8 mouse cellular contexts compared by ENCODE assay signal in the genomic region with DNA sequence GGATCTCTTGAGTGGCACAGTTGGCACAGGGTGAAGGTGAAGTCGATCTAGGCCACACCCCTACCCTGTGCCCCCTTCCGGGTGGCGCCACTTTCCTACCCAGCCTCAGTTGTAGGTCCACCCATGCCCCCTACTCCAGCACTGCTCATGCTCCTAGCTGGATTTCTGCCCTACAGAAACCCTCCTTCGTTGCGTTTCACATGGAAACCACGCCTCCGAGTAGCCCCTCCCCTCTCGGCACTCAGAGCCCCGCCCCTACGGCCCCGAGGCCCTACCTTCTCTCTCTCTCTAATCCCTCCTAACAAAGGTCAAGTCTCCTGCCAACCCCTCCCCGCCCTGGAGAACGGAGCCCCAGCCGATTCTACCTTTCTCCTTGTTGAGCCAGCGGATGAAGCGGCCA. TPM values are rescaled to one million over a fixed set of nuclear protein-coding genes. Genes with fewer than 3 reads are reported as not detected.
A peak's percentile ranks its signal among the peaks of the same experiment; 100 is the strongest.
DNase-seq lines count a peak whose midpoint lies in the region; ATAC-seq and TF ChIP-seq lines count a peak whose summit lies in the region.

No protein-coding gene starts in this region.

- peak overlapping the region; percentile 15 for H3K4me2 ChIP-seq in hindbrain, embryonic 11.5 days (replicated peaks; ENCODE audit: low read depth, low read length)
- peak overlapping the region; percentile 44 for H3K4me2 ChIP-seq in limb, embryonic 14.5 days (replicated peaks; ENCODE audit: low read depth, low read length, severe bottlenecking)
- H3K4me2 ChIP-seq in midbrain, embryonic 15.5 days: peak overlapping the region; percentile 45

- H3K27me3 ChIP-seq in hindbrain, embryonic 11.5 days (ENCODE audit: control insufficient read depth, insufficient read depth, low read length): peaks cover 3% of the 10 kb centered on the region; the same call in 1 of the 2 replicates
- no peaks in the 10 kb centered on the region for H3K27me3 ChIP-seq in limb, embryonic 14.5 days (ENCODE audit: control insufficient read depth, insufficient read depth, low read length)
- no peaks in the 10 kb centered on the region for H3K27me3 ChIP-seq in midbrain, embryonic 15.5 days (replicated peaks)

- TF ChIP-seq POLR2A in limb, embryonic 14.5 days (IDR thresholded peaks at IDR 0.05; ENCODE audit: borderline replicate concordance, extremely low read depth, insufficient read depth, insufficient read length): no peak

- no peak overlapping the region for H3K4me3 ChIP-seq in hindbrain, embryonic 11.5 days (ENCODE audit: low read depth, low read length)
- peak overlapping the region; percentile 21; the same call in 1 of the 2 replicates for H3K4me3 ChIP-seq in limb, embryonic 14.5 days (replicated peaks; ENCODE audit: low read length)
- H3K4me3 ChIP-seq in midbrain, embryonic 15.5 days: peak overlapping the region; percentile 23

- WGBS in hindbrain, embryonic 11.5 days: 3% methylated on average over 16 of the region's 16 CpGs
- WGBS in limb, embryonic 14.5 days: 8% methylated on average over 14 of the region's 16 CpGs
- 4% methylated on average over 16 of the region's 16 CpGs for WGBS in midbrain, embryonic 15.5 days

- H3K27ac ChIP-seq in hindbrain, embryonic 11.5 days (ENCODE audit: low read depth, low read length): no peak overlapping the region
- no peak overlapping the region for H3K27ac ChIP-seq in limb, embryonic 14.5 days (replicated peaks; ENCODE audit: low read depth, low read length)
- no peak overlapping the region for H3K27ac ChIP-seq in midbrain, embryonic 15.5 days

- no peak overlapping the region for H3K9ac ChIP-seq in hindbrain, embryonic 11.5 days (ENCODE audit: low read depth, low read length)
- peak overlapping the region; percentile 25; the same call in 1 of the 2 replicates for H3K9ac ChIP-seq in limb, embryonic 14.5 days (ENCODE audit: low read depth, low read length, severe bottlenecking)
- H3K9ac ChIP-seq in midbrain, embryonic 15.5 days: 0 out of 2 replicates have a peak overlapping the region, but pooled peaks have one; percentile 1

- DNase-seq in thymus, postnatal 14 days: peak; percentile 27
- no peak for DNase-seq in thymus, postnatal 10 days (ENCODE audit: low spot score in 2 of 2)
- peak; percentile 59 for DNase-seq in hindbrain, embryonic 11.5 days (ENCODE audit: low spot score)
- no peak for DNase-seq in limb, embryonic 14.5 days (ENCODE audit: low spot score)
- no peak for DNase-seq in right cerebral cortex, postnatal 25 days
- DNase-seq in layer of hippocampus, adult 9-11 months: no peak
- no peak for DNase-seq in layer of hippocampus, adult 18-20 months (ENCODE audit: low spot score in 2 of 2)

- 0 out of 2 replicates have a peak, but pooled peaks have one; percentile 27 for ATAC-seq in hindbrain, embryonic 11.5 days (ENCODE audit: low FRiP score)
- no peak for ATAC-seq in limb, embryonic 14.5 days (ENCODE audit: low FRiP score, low read depth)
- ATAC-seq in midbrain, embryonic 15.5 days (replicated peaks): peak; percentile 58; the same call in 1 of the 2 replicates

- no peaks in the 10 kb centered on the region for H3K9me3 ChIP-seq in hindbrain, embryonic 11.5 days (ENCODE audit: control insufficient read depth, low read length)
- no peaks in the 10 kb centered on the region for H3K9me3 ChIP-seq in limb, embryonic 14.5 days (ENCODE audit: control insufficient read depth, low read length)
- no peaks in the 10 kb centered on the region for H3K9me3 ChIP-seq in midbrain, embryonic 15.5 days

- H3K4me1 ChIP-seq in hindbrain, embryonic 11.5 days (replicated peaks; ENCODE audit: control insufficient read depth, insufficient read depth, low read length): no peaks in the 10 kb centered on the region
- no peaks in the 10 kb centered on the region for H3K4me1 ChIP-seq in limb, embryonic 14.5 days (ENCODE audit: control insufficient read depth, insufficient read depth, low read length)
- H3K4me1 ChIP-seq in midbrain, embryonic 15.5 days: peaks cover 13% of the 10 kb centered on the region

- no peaks in the 10 kb centered on the region for H3K36me3 ChIP-seq in hindbrain, embryonic 11.5 days (ENCODE audit: control insufficient read depth, insufficient read depth, low read length)
- H3K36me3 ChIP-seq in limb, embryonic 14.5 days (ENCODE audit: control insufficient read depth, insufficient read depth, low read length): no peaks in the 10 kb centered on the region
- H3K36me3 ChIP-seq in midbrain, embryonic 15.5 days (replicated peaks): no peaks in the 10 kb centered on the region

RNA-seq across cellular contexts. Expression of a gene that starts 12.0 kb away (rescaled TPM):
- 0.17 TPM in 1 of 2 replicates, not detected in the other for polyA plus RNA-seq in hindbrain, embryonic 11.5 days (2014; fragmentation: Nextera tagmentation; extraction: Ambion mirVana)
- 0.52 and 0.67 TPM in 2 replicates for polyA plus RNA-seq in limb, embryonic 14.5 days (2012; rRNA removed)
- polyA plus RNA-seq in limb, embryonic 14.5 days (2014; fragmentation: Nextera tagmentation; extraction: Ambion mirVana): 0.39 TPM in 1 of 2 replicates, not detected in the other
- 1.6 and 1.8 TPM in 2 replicates for polyA plus RNA-seq in midbrain, embryonic 15.5 days (2015; fragmentation: Nextera tagmentation; extraction: Ambion mirVana)
- not detected for total RNA-seq in layer of hippocampus, adult 18-20 months (2021)

Comparison
In these comparisons a context has a peak if more than half of its experiments do, and no peak if none do; other contexts are left out.
1. DNase-seq: peak in thymus, postnatal 14 days (single experiment) and hindbrain, embryonic 11.5 days (single experiment); none in thymus, postnatal 10 days (0 of 2), limb, embryonic 14.5 days (single experiment), right cerebral cortex, postnatal 25 days (single experiment), layer of hippocampus, adult 9-11 months (single experiment) and layer of hippocampus, adult 18-20 months (0 of 2).
2. Peak in every context shown above with its lines, with median percentiles within 50 percentile points of each other: H3K4me2 ChIP-seq.